In the genomic region with DNA sequence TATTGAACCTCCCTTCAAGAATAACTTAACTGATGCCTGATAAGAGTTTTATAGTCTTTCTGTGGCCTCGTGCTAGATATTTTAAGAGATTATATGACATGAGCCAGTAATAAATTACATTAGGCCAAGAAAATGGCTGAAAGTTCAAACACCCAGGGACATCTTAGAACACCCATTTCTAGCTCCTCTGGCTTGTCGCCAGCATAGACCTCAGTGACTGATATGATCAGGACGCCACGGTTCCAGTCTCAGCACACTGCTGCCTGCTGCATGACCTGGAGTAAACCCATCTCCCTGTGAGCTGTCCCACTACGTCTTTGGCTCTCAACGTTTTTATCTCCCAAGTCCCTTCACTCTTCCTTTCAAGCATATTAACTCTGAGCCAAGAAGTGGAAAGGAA, we compare ENCODE assay signal across 28 mouse cellular contexts. TPM values are rescaled to one million over a fixed set of nuclear protein-coding genes. Genes with fewer than 3 reads are reported as not detected.
DNase-seq lines count a peak whose midpoint lies in the region; ATAC-seq lines count a peak whose summit lies in the region.
"Had no signal": no experiment of that assay in that cellular context is flagged by ENCODE, and none has a peak within 500 bp of the region (broad histone marks: within the 10 kb centered on the region; RNA-seq: fewer than 3 reads in every experiment).

No protein-coding gene starts in this region.

- DNase-seq in kidney, adult 11 months, result peak; percentile 2
- DNase-seq in urinary bladder, postnatal 14 days (ENCODE audit: low spot score), result peak; percentile 71
- DNase-seq in urinary bladder, adult 2 months (ENCODE audit: low spot score), result no peak
- DNase-seq in adrenal gland, postnatal 36 days, result peak; percentile 17 to 23
- no peak for DNase-seq in layer of hippocampus, adult 18-20 months (ENCODE audit: low spot score in 2 of 2)
- DNase-seq: cerebellum, adult 9-11 months; gastrocnemius, postnatal 10 days; heart, postnatal 10 days; liver, postnatal 0 days; lung, postnatal 14 days had no signal

- no peak for ATAC-seq in kidney, embryonic 16.5 days (ENCODE audit: low FRiP score, low TSS enrichment)
- ATAC-seq in inflammation-experienced regulatory T-cells, adult 6 months, result no peak
- ATAC-seq: activated CD4-positive, CD25-positive, alpha-beta regulatory T cell, adult 4 months; forebrain, embryonic 16.5 days; liver, postnatal 0 days had no signal

- H3K9me3 ChIP-seq in kidney, embryonic 16.5 days (ENCODE audit: low read length), result no peaks in the 10 kb centered on the region
- H3K9me3 ChIP-seq: forebrain, embryonic 10.5 days; heart, embryonic 12.5 days; hindbrain, embryonic 12.5 days; limb, embryonic 12.5 days had no signal

- no peak overlapping the region for H3K4me3 ChIP-seq in kidney, embryonic 16.5 days (ENCODE audit: low read length)
- H3K4me3 ChIP-seq: forebrain, embryonic 10.5 days; heart, embryonic 12.5 days; hindbrain, embryonic 12.5 days; layer of hippocampus, adult 2 months; limb, embryonic 12.5 days had no signal

- H3K4me1 ChIP-seq in kidney, embryonic 16.5 days (ENCODE audit: insufficient read depth, low read length), result no peaks in the 10 kb centered on the region
- H3K4me1 ChIP-seq: forebrain, embryonic 10.5 days; heart, embryonic 12.5 days; hindbrain, embryonic 12.5 days; limb, embryonic 12.5 days had no signal

- WGBS in kidney, embryonic 16.5 days, result 44% methylated on average over 6 of the region's 6 CpGs

- no peak overlapping the region for H3K4me2 ChIP-seq in kidney, embryonic 16.5 days (replicated peaks; ENCODE audit: low read depth, low read length)
- H3K4me2 ChIP-seq: heart, embryonic 12.5 days; hindbrain, embryonic 12.5 days; limb, embryonic 12.5 days; liver, embryonic 11.5 days; midbrain, embryonic 11.5 days had no signal

- H3K27me3 ChIP-seq in kidney, embryonic 16.5 days (ENCODE audit: insufficient read depth, low read length), result no peaks in the 10 kb centered on the region
- H3K27me3 ChIP-seq: heart, embryonic 12.5 days; hindbrain, embryonic 12.5 days; limb, embryonic 12.5 days had no signal

- H3K36me3 ChIP-seq in kidney, embryonic 16.5 days (ENCODE audit: insufficient read depth, low read length), result no peaks in the 10 kb centered on the region
- H3K36me3 ChIP-seq: forebrain, embryonic 10.5 days; heart, embryonic 12.5 days; hindbrain, embryonic 12.5 days; limb, embryonic 12.5 days had no signal

- no peak overlapping the region for H3K27ac ChIP-seq in kidney, embryonic 16.5 days (ENCODE audit: low read length)
- H3K27ac ChIP-seq: forebrain, embryonic 10.5 days; hindbrain, embryonic 12.5 days; layer of hippocampus, adult 2 months; limb, embryonic 12.5 days had no signal

- H3K9ac ChIP-seq in kidney, embryonic 16.5 days (replicated peaks; ENCODE audit: low read length), result no peak overlapping the region
- H3K9ac ChIP-seq: heart, embryonic 12.5 days; hindbrain, embryonic 12.5 days; limb, embryonic 12.5 days; liver, postnatal 0 days had no signal

RNA-seq across cellular contexts. Expression of gene Atp13a5, which starts 57.2 kb away (rescaled TPM):
- polyA plus RNA-seq in kidney, embryonic 16.5 days (2015; fragmentation: Nextera tagmentation; extraction: Ambion mirVana), result 0.04 TPM in 1 of 2 replicates, not detected in the other
- polyA plus RNA-seq in urinary bladder, adult 2 months (2012; rRNA removed), result not detected in 2 replicates
- total RNA-seq in adrenal gland, postnatal 36 days (2021), result not detected
- polyA plus RNA-seq in inflammation-experienced regulatory T-cells, adult 6 months (2017; shearing (Covaris generic)), result under 1 TPM in 1 of 3 experiments, not detected in 2; 0.17 TPM
- 1 to 10 TPM; 6.1 to 7.0 TPM for total RNA-seq in layer of hippocampus, adult 18-20 months (2021)
- total RNA-seq: granulocyte monocyte progenitor cell, adult 5-6 weeks; heart, postnatal 10 days; megakaryocyte progenitor cell, adult 5-6 weeks had no signal
- polyA plus RNA-seq: C2C12; forebrain, embryonic 10.5 days; kidney, embryonic 14.5 days; limb, embryonic 12.5 days; liver, embryonic 11.5 days; small intestine, adult 2 months; stomach, embryonic 16.5 days; thymus, postnatal 0 days had no signal

Comparison
In these comparisons a context has a peak if more than half of its experiments do, and no peak if none do; other contexts are left out.
1. DNase-seq: peak in kidney, adult 11 months (single experiment), urinary bladder, postnatal 14 days (single experiment) and adrenal gland, postnatal 36 days (2 of 2); none in urinary bladder, adult 2 months (single experiment) and layer of hippocampus, adult 18-20 months (0 of 2).